Mouse (Mus musculus): ENCODE measurements around the gene Rap1a.

Gene Rap1a

DNA sequence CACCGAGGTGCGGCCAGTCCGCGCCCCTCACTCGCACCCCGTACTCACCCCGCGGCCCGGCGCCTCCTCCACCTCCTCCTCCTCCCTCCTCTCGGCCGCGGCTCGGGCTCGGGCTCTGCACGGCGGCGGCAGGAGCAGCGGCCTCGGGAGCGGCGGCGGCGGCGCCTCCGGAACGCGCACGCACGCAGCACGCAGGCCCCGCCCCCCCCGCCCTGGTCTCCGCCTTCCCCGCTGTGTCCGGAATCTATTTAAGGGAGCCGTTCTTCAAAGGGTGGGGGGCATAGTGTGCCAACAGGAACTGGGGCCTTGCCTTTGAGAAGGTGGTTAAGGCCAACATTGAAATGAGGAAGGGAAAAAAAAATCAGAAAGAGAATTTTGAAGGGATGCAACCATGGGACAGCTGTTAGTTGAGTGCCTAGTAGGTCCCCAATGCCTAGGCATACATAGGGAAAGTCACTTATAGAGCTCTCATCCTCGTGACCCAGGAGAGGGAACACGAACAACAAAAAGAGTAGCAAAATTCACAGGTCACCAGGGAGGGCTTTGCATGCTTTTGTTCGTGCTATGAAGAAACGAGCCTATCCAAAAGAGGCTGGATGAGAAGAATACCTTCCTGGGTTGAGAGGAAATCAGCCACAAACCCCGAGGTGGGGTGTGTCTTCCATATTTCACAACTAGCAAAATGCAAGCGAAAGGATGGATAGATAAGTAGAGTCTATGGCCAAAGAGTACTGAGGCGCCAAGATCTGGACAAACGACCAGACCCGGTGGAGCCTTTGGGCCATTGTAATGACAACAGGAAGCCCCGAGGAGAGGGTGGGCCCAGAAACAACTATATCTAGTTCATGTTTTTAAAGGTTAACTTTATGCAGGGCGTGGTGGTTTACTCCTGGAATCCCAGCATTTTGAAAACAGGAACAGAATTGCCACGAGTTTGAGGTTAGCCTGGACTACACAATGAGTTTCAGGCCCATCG lies at the start of gene Rap1a:
Gene Rap1a, minus strand, starts transcription at position 146 of the 976 bp plus-strand sequence.
- no peak for DNase-seq (ENCODE audit: low read depth)

DNA sequence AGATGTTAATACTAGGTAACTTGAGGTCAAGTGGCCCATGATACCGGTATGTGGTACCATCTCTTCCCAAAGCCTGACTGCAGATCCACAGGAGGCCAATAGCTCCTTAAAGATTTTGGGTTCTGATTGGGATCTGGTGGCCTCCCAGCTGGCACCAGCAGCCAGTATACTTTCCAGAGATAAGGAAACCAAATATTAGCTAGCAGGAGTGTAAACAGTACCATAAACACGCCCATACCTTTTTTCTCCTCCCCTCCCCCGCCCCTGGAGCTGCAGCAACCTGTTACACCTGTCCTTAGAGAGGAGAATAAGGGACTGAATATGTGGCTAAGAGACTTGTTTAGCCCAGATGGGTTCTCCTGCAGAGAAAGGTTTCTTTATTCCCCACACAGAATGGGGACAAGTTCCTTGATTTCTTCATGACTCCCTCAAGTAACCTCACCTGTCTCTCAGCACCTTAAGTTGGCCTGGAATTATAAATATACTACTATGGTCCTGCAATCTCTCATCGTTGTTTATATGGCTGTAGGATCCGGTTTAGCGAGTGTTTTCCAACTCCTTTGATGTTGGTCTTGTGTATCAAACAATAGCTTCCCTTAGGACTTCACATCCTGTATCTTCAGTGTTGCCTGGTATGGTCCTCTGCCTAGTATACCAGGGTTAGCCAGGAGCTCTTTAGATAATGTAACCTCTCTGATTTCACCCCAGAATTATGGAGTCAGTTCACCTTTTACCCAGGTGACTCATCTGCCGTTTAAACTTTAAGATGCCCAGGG lies 45.3 kb upstream of the Rap1a start:
- no peak for DNase-seq (ENCODE audit: low read depth)

DNA sequence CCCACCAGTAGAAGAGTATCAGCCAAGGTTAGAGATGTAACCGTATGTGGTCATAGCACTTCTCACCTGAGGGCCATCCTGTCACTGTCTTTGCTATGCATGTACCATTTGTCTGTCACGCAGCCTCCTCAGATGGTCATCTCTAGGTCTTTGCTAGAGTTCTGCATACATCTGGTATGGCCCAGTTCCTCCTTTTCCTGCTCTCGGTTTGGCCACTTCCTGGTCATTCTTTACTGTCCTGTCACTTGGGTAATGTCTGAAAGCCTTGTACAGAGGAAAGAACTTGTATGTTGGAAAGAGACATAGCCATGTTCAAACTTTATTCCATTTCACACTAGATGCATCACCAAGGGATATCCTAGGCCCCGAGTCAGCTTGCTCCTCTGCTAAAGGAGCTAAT lies 38.7 kb upstream of the Rap1a start:
- DNase-seq (ENCODE audit: low read depth) = no peak

DNA sequence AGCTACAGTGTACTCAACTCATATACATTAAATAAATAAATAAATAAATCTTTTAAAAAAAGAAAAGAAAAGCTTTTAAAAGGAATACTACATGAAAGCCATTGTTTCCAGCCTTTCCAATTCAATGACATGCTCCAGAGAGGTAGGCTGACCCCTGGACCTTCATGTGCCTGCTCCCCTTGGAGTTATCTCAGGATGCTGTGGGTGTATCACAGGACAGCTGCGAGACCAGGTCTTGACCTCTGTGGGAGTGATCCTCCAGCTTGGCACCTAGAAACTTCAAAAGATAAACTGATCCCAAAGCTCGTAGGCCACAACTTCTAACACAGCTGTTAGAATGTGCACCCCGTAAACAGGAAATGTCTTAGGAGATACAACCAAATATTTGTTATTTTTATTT lies 37.5 kb upstream of the Rap1a start:
- no peak for DNase-seq (ENCODE audit: low read depth)

DNA sequence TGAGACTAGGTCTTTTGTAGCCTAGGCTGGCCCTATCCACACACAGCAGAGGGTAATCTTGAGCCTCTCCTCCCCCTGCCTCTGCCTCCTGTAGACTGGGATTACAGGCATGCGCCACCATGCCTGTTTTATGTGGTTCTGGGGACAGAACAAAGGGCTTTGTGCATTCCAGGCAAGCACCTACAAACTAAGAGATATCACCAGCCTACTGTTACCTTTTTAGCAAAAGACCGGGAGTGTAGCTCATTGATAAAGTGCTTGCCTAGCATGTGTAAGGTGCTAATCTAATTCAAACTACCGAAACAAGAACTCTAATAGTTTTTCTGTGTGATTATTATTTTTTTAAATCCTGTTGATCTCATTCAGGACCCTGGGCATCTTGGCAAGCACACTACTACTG lies 35.7 kb upstream of the Rap1a start:
- DNase-seq (ENCODE audit: low read depth) = no peak

DNA sequence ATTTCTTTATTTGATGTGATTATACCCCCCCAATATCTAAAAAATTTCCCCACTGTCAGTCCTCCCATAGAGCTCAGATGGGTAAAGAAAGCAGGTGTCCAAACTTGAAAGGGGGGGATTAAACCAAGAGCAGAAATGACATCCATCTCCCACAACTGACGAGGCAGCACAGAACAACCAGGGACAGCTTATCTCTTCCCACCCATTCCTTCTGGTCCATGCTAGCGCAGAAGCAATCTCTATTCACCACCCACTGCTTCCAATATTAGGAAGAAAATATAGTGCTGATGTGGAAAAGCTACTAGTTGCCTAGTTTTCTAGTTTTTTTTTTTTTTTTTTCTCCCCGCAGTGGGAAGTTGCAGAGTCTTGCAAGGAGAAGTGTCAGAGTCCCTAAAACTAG lies 34.7 kb upstream of the Rap1a start:
- DNase-seq (ENCODE audit: low read depth) = no peak

DNA sequence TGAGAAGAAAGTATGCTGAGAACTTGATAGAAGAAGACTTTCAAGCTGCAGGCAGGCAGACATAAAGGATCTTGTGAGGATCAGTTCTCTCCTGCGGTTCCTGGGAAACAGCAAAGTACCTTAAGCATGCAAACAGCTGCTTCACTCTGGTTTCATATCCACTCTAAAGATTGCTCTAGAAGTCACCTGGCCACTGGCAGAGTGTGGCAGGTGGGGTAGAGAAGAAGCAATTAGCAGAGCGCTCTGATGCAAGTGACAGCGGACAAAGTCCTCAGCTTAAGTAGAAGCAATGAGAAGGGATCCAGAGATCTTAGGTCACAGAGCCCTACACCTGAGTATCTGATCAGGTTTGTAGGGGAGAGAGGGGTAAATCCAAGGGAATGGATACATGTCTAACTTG lies 30.4 kb upstream of the Rap1a start:
- no peak for DNase-seq (ENCODE audit: low read depth)

DNA sequence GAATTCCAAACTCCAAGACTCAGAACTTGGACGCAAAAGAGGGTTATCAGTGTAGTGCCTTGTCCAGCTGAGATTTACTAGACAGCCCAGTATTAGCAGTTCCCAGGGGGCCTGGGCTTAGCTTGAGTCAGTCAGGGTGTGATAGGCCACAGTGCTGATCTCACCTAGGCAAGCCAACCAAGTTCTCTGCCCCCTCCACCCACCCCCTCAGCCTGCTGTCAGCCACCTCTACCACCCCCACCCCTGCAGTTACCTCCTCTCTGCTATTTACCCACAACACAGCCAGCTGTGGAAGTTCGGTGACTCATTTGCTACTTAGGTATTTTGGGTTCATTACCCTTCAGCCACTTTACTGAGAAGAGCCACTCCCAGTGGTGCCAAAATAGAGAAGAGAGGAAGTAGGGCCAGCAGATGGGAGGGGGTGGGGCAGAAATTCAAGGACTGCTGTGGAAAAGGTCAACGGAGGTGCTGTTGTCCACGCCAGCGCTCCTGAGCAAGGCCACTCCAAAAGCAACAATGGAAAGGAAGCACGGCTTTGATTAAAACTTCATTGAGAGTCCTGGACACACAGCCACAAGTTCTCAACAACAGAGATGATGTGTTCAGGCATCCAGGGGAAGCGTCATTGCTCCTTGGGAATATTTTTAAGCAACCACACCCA lies 24.5 kb upstream of the Rap1a start:
- peak; percentile 65 for DNase-seq (ENCODE audit: low read depth)

DNA sequence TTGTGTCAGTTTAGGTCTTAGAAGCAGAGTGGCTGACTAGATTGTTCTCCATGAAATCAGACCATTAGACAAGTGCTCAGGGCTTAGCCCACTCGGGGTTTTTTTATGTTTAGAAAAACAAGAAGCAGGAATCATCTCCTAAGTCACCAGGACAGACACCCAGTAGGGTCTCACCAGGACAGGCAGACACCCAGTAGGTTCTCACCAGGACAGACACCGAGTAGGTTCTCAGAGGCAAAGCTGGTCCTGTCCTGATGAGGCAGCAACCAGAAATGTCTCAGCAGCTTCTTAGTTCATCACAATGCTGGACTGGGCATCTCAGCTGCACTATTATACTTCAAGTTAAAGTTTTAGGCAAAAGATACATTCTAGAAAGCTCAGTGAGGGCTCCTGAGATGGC lies 23.6 kb upstream of the Rap1a start:
- no peak for DNase-seq (ENCODE audit: low read depth)

DNA sequence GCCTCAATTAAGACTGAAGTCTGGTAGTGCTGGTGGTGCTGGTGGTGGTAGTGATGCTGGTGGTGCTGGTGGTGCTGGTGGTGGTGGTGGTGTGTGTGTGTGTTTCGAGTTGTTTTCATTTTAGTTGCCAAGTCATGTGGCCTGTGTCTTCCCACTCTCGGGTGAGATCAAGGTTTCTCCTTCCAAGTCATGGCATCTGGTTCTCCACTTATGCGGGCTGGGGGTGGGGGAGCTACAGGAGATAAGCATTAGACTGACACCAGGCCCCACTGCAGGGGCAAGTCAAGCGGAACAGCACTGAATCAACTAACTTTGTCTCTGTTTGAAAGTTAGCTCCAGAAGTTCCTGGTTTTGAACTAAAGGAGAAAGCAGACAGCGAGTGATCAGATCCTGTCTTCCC lies 23.0 kb upstream of the Rap1a start:
- no peak for DNase-seq (ENCODE audit: low read depth)

DNA sequence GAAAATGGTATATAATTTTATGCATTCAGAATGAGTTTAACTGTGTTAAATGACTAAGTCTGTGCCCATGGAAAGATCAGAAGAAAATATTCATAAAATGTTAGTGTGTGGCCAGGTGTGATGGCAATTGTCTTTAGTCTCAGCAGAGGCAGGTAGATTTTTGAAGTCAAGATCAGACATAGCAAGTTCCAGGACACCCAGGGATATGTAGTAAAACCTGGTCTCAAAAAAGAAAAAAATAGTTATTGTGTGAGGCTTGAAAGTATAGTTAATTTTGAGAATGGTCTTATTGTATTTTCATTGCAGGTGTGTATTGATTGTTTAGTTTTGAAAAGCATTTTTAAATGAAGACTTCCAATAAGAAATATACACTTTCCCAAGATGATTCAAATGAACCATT lies 22.5 kb upstream of the Rap1a start:
- DNase-seq (ENCODE audit: low read depth) = no peak

DNA sequence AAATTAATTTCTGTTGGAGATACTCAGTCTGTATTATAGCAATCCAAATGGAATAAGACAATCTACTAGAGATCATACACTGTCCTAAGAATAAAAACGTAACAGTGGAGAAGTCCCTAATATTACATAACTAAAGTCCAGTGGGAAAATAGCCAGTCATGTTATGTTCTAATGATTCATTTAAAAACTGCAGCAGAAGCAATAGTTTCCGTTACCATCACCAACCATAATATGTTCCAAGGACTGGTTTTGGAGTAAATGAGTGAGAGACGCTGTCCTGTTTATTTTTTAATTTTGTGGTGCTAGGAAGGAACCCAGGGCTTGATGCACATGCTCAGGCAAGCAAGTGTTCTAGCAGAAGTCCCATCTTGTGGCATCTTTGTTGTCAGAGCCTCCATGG lies 20.4 kb upstream of the Rap1a start:
- DNase-seq (ENCODE audit: low read depth) = no peak

DNA sequence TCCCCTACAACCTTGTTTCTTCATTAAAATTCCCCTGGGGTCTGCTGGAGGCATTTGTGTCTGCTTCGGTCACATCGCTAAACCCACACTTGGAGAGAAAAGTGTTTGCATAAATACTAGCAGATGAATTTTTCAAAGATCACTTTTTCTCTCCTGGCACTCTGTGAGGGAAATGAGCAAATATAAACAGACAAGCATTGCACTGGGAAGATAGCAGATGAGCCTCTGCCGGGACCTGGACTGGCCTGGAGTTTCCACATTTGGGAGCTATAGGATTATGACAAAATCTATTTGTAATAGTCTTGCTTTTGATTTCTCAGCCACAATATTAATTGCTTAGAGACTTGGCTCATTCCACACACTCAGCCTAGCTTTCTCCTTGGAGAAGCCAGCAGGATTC lies 19.1 kb upstream of the Rap1a start:
- DNase-seq (ENCODE audit: low read depth) = no peak

DNA sequence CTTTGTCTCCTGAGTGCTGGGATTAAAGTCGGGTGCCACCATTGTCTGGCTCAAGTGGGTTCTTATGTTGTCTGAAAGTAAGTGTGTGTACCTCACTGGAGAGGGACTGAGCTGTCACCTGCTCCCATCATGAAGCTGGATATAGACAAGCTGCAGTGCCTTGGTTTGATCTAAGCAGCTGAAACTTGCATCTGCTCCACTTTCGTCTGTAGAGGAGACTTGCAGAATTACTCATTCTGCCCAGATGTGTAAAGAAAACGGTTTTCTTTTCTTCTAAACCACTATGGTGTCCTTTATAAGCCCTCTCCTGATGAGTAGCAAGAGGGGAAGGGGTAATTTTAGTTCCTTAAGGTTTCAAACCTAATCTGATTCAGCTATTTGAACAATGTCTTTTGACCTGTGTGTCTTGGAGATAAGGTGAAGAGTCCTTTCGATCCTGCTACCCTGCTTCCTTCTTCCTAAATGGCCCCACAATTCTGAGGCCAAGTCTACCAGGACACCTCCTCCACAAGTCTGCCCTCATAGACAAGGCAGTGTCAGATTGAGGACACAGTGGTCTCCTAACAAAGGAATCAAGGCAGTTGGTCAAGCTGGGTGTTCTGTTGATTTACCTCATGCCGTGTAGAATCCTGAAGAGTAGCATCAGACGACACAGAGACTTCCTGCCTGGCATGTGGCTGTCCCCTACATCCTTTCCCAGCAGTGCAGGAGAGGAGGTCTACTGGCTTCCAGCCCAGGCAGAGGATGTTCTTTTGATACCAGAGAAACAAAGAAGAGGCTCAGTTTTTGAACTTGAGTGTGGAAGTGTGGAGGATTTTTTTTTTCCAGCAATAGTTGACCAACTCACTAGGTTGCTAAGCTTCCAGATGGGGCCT lies 17.2 kb upstream of the Rap1a start:
- DNase-seq (ENCODE audit: low read depth) = no peak

DNA sequence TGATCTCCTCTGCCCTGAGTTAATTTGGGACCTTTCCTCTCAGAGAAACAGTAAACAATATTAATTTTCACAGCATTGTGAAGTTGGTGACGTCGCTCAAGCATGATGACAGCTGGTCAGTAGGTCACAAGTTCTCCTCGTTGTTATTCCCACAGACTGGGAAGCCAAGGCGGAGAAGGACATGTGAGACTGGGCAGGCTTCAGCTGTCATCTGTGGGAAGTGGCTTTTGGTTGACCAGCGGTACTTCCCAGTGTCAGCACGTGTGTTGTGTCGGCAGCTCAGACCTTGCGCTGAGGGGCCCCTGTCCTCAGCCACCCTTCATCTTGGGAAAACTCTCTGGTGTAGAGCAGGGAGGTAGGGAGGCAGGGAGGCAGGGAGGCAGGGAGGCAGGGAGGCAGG lies 15.0 kb upstream of the Rap1a start:
- no peak for DNase-seq (ENCODE audit: low read depth)

DNA sequence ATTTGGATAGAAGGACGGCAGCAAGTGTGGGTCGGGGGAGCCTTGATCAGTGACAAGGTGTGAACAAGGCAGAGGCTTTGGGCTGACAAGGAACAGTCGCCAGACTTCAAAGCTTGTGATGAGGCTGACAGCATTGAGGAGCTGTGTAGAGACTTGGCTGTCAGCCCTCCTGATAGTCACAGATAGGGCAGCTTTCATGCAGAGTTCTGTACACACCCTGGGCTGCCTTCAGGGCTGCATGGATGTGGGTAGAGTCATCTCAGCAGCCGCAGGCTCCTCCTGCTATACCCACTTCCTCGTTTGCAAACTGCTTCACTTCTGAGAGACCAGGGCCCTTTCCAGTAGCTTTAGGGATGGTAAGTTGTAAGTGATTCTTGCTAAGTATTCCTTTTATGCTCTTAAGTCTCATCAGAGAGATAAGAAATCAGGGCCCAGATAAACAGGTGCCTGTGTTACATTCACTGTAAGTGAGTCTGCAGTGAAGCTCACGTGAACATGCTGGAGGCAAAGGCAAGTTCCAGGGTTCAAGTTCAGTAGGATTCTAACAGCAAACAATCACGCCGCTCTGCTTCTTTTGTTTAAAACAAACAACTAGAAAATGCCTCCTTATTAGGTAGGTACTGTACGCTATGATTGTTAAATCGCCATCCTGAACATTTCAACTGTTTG lies 14.2 kb upstream of the Rap1a start:
- DNase-seq (ENCODE audit: low read depth) = no peak

DNA sequence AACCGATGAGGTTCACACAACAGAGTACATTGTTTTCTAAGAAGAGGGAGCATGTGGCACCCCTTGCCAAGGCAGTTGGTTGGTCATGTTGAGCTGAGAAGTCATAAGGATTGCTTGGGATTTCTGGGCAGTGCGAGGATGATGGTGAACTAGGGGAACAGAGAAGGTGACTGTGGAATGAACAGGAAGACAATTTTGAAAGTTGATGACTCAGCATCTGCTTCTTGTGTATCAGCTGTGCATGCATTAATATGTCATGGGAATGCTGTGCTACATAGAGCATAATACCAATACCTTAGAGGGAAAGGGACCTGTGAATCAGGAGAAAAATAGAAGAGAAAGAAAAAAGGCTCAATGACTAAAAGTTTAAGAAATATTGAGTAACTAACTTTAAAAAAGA lies 10.0 kb upstream of the Rap1a start:
- no peak for DNase-seq (ENCODE audit: low read depth)

DNA sequence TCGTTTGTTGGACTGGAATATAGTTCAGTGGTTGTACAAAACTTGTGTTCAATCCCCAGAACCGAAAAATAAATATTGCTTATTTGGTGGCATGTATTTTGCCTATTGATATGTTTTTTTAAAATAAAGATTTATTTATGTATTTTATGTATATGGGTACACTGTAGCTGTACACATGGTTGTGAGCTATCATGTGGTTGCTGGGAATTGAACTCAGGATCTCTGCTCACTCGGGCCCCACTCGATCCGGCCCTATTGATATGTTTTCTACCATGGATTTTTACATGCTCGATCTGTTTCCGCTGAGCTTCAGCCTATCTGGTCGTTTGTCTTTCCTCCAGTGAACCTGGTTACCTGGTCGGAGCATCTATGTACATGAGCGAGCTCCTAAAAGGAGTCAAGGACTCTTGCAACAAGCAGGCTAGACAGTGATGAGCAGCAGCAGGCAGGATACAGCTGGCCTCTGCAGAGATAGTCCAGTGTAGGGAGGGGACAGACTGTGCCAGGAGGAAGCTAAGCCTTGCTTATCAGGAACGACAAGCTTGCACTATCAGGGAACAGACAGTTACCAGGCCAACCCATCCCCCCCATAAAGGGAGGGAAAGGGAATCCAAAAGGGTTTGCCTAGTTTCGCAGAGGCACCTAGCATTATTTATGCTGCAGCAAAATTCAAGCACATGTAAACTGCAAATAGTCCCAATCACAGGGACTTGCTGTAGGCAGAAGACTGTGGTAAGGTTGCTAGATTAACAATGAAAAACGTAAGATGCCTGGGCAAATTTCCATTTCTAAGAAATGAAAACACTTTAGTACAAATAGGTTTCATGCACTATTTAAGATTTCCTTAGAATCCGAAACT lies 7.3 kb upstream of the Rap1a start:
- DNase-seq (ENCODE audit: low read depth) = no peak

DNA sequence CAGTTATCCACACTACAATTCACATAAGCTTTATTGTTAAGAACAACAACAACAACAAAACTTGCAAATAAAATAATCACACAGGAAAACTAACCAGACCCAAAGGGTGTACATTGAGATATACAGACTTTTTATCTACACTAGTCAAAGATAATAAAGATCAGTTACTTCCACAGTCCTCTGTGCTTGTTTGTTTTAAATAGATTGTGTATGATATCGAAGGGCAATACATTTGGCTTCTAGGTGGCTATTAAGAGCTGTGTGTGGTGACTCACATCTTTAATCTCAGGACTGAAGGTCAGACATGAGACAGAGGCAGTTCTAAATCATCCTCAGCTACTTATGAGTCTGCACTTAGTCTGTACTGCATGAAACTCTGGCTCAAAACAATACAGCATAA lies 6.5 kb upstream of the Rap1a start:
- DNase-seq (ENCODE audit: low read depth) = no peak

All from c-Kit-positive CD71-negative TER-119-negative erythroid progenitor cells, embryonic 14.5 days (primary cell).